Mouse (Mus musculus) cortical plate, adult 2 months (tissue): Measurements from ENCODE around the gene Gdf11. TPM values are rescaled to one million over a fixed set of nuclear protein-coding genes. Genes with fewer than 3 reads are reported as not detected.

ENCODE experiments used
- H3K27ac ChIP-seq: fragments of 200-500 bp; 2 replicates; pipeline ENCODE4 v1.5.1; 2012; ENCODE audit warnings: low read length, control low read depth, inconsistent platforms; ENCODE audit not compliant: insufficient read depth
- H3K4me1 ChIP-seq: fragments of 200-500 bp; 2 replicates; pipeline ENCODE4 v1.6.1; 2011; ENCODE audit warnings: low read length; ENCODE audit not compliant: control insufficient read depth, insufficient read depth
- H3K4me3 ChIP-seq: fragments of 200-500 bp; 2 replicates; pipeline ENCODE4 v1.5.1; 2011; ENCODE audit warnings: mild to moderate bottlenecking, low read length, control low read depth; ENCODE audit not compliant: insufficient read depth
- CTCF ChIP-seq: fragments of 200-500 bp; IDR thresholded peaks from 2 replicates; pipeline ENCODE4 v1.5.1; 2011; ENCODE audit warnings: mild to moderate bottlenecking, control low read depth, low read length; ENCODE audit not compliant: insufficient read depth; ENCODE audit errors: extremely low read depth
- POLR2A ChIP-seq: fragments of 200-500 bp; IDR thresholded peaks from 2 replicates; pipeline ENCODE4 v1.6.1; 2011; ENCODE audit warnings: mild to moderate bottlenecking, low read length, control low read depth; ENCODE audit not compliant: insufficient read depth; ENCODE audit errors: extremely low read depth
- polyA plus RNA-seq: library from polyadenylated mRNA; depleted of rRNA; stranded (reverse); fragments of >200 nt; gene quantifications from 2 replicates; pipeline ENCODE4 v1.2.3, GENCODE M21; 2012

Gene Gdf11
- polyA plus RNA-seq, 1 experiment = 7.2 TPM

- Histone ChIP-seq H3K4me3 (no peak overlapping the region), H3K27ac (no peak overlapping the region), H3K4me1 (no peaks in the 10 kb centered on the region)
- TF ChIP-seq POLR2A (no peak), CTCF (no peak)
Observed at GRCm38 (mm10) chr10:128911430-128911829, 19.9 kb upstream of the Gdf11 start.

- peak overlapping the region; percentile 44 for H3K4me3 ChIP-seq
- H3K4me1 ChIP-seq = no peaks in the 10 kb centered on the region
- no peak for TF ChIP-seq POLR2A
- no peak for TF ChIP-seq CTCF
- peak overlapping the region; percentile 91 for H3K27ac ChIP-seq
Observed at GRCm38 (mm10) chr10:128910066-128910841, 18.7 kb upstream of the Gdf11 start.

GRCm38 (mm10) chr10:128909567-128910028 is 18.1 kb upstream of the Gdf11 start:
- peak overlapping the region; percentile 91 for H3K27ac ChIP-seq
- no peaks in the 10 kb centered on the region for H3K4me1 ChIP-seq
- no peak for TF ChIP-seq CTCF
- no peak for TF ChIP-seq POLR2A
- H3K4me3 ChIP-seq = peak overlapping the region; percentile 44

GRCm38 (mm10) chr10:128908778-128909448 is 17.4 kb upstream of the Gdf11 start:
- H3K27ac ChIP-seq = peak overlapping the region; percentile 53
- TF ChIP-seq CTCF = no peak
- no peak for TF ChIP-seq POLR2A
- no peaks in the 10 kb centered on the region for H3K4me1 ChIP-seq
- H3K4me3 ChIP-seq = peak overlapping the region; percentile 44; the same call in 1 of the 2 replicates

GRCm38 (mm10) chr10:128904812-128905211 is 13.3 kb upstream of the Gdf11 start:
- no peak overlapping the region for H3K4me3 ChIP-seq
- no peak overlapping the region for H3K27ac ChIP-seq
- H3K4me1 ChIP-seq = no peaks in the 10 kb centered on the region
- no peak for TF ChIP-seq CTCF

- Histone ChIP-seq H3K4me3 (no peak overlapping the region), H3K4me1 (no peaks in the 10 kb centered on the region), H3K27ac (no peak overlapping the region)
- no peak for TF ChIP-seq POLR2A
- TF ChIP-seq CTCF = no peak
Observed at GRCm38 (mm10) chr10:128902409-128902988, 11.0 kb upstream of the Gdf11 start.

- no peak overlapping the region for H3K4me3 ChIP-seq
- H3K27ac ChIP-seq = no peak overlapping the region
- H3K4me1 ChIP-seq = no peaks in the 10 kb centered on the region
- no peak for TF ChIP-seq POLR2A
- no peak for TF ChIP-seq CTCF
Observed at GRCm38 (mm10) chr10:128901409-128901808, 9.9 kb upstream of the Gdf11 start.

GRCm38 (mm10) chr10:128900698-128901097 is 9.2 kb upstream of the Gdf11 start, which contains the start of gene Cd63:
Gene Cd63, plus strand, starts transcription at chr10:128900989.
- no peak within 1 kb of the TSS for H3K4me3 ChIP-seq
- H3K4me1 ChIP-seq = no peaks in the 10 kb centered on the region
- H3K27ac ChIP-seq = no peak within 1 kb of the TSS
- TF ChIP-seq POLR2A (no peak), CTCF (no peak)

GRCm38 (mm10) chr10:128899759-128900490 is 8.4 kb upstream of the Gdf11 start:
- H3K4me3 ChIP-seq = no peak overlapping the region
- no peak for TF ChIP-seq POLR2A
- no peak for TF ChIP-seq CTCF
- H3K4me1 ChIP-seq = no peaks in the 10 kb centered on the region
- no peak overlapping the region for H3K27ac ChIP-seq
